Mouse (Mus musculus) MEL (cell line): ENCODE results near the gene Etfdh. TPM values are rescaled to one million over a fixed set of nuclear protein-coding genes. Genes with fewer than 3 reads are reported as not detected.

ENCODE experiments used
- DNase-seq: peaks from one replicate; pipeline ENCODE4 v3.0.0; 2011; ENCODE audit warnings: low read depth, low spot score
- H3K27ac ChIP-seq: 2 replicates; pipeline ENCODE4 v1.5.1; 2012; ENCODE audit warnings: low read depth, mild to moderate bottlenecking, control low read depth, low read length, moderate library complexity; ENCODE audit not compliant: control insufficient read depth
- H3K27me3 ChIP-seq, 2 experiments: fragments of 150-350 bp in 1 of 2; sonication (generic) in 1 of 2; 2 replicates each; pipeline ENCODE4 v1.6.1; 2012; ENCODE audit warnings: low read length in 2 of 2, mild to moderate bottlenecking in 2 of 2, improper control_type of control experiment in 1 of 2, moderate library complexity in 1 of 2; ENCODE audit not compliant: insufficient read depth in 2 of 2, control insufficient read depth in 1 of 2
- H3K36me3 ChIP-seq, 2 experiments: 2 replicates each; pipeline ENCODE4 v1.6.1; 2012 to 2014; ENCODE audit warnings: low read length in 2 of 2, improper control_type of control experiment in 1 of 2, inconsistent platforms in 1 of 2, mild to moderate bottlenecking in 1 of 2; ENCODE audit not compliant: insufficient read depth in 2 of 2, control insufficient read depth in 1 of 2
- H3K4me1 ChIP-seq, 2 experiments: fragments of 150-350 bp in 1 of 2; sonication (generic) in 1 of 2; 2 replicates each; pipeline ENCODE4 v1.6.1; 2012; ENCODE audit warnings: low read length in 2 of 2, improper control_type of control experiment in 1 of 2, mild to moderate bottlenecking in 1 of 2; ENCODE audit not compliant: insufficient read depth in 2 of 2, control insufficient read depth in 1 of 2
- H3K4me3 ChIP-seq, 2 experiments: fragments of 150-350 bp in 1 of 2; sonication (generic) in 1 of 2; 2 replicates each; pipeline ENCODE4 v1.5.1; 2012; ENCODE audit warnings: low read depth in 2 of 2, low read length in 2 of 2, mild to moderate bottlenecking in 2 of 2, moderate library complexity in 2 of 2, control low read depth in 1 of 2, improper control_type of control experiment in 1 of 2; ENCODE audit not compliant: control insufficient read depth in 1 of 2, insufficient read depth in 1 of 2
- H3K79me2 ChIP-seq: 2 replicates; pipeline ENCODE4 v1.6.1; 2012; ENCODE audit warnings: mild to moderate bottlenecking, low read length, moderate library complexity; ENCODE audit not compliant: control insufficient read depth, poor library complexity, insufficient read depth
- H3K9ac ChIP-seq: 2 replicates; pipeline ENCODE4 v1.6.1; 2012; ENCODE audit warnings: low read depth, mild to moderate bottlenecking, control low read depth, low read length, moderate library complexity; ENCODE audit not compliant: control insufficient read depth, poor library complexity, severe bottlenecking
- H3K9me3 ChIP-seq: fragments of 150-350 bp; sonication (generic); replicated peaks from 2 replicates; pipeline ENCODE4 v1.6.1; 2012; ENCODE audit warnings: mild to moderate bottlenecking, low read length, improper control_type of control experiment, moderate library complexity; ENCODE audit not compliant: insufficient read depth
- CHD1 ChIP-seq: IDR thresholded peaks from 2 replicates; pipeline ENCODE4 v1.6.1; 2012; ENCODE audit warnings: low read depth, mild to moderate bottlenecking, inconsistent platforms, low read length, improper control_type of control experiment
- ELF1 ChIP-seq: IDR thresholded peaks from 2 replicates; pipeline ENCODE4 v1.6.1; 2014; ENCODE audit warnings: low read depth, mild to moderate bottlenecking, inconsistent platforms, low read length, improper control_type of control experiment, moderate library complexity
- HCFC1 ChIP-seq: IDR thresholded peaks from 2 replicates; pipeline ENCODE4 v1.6.1; 2012; ENCODE audit warnings: low read depth, mild to moderate bottlenecking, inconsistent platforms, low read length, improper control_type of control experiment, moderate library complexity
- MEF2A ChIP-seq: IDR thresholded peaks from 2 replicates; pipeline ENCODE4 v1.6.1; 2014; ENCODE audit warnings: low read depth, mild to moderate bottlenecking, inconsistent platforms, low read length, improper control_type of control experiment; ENCODE audit not compliant: poor library complexity, insufficient replicate concordance, severe bottlenecking; ENCODE audit errors: extremely low read depth
- MYC ChIP-seq: IDR thresholded peaks from 2 replicates; pipeline ENCODE4 v1.6.1; 2011; ENCODE audit warnings: low read depth, mild to moderate bottlenecking, low read length, improper control_type of control experiment, moderate library complexity
- NRF1 ChIP-seq: IDR thresholded peaks from 2 replicates; pipeline ENCODE4 v1.6.1; 2014; ENCODE audit warnings: low read depth, mild to moderate bottlenecking, inconsistent platforms, low read length, improper control_type of control experiment, moderate library complexity; ENCODE audit not compliant: poor library complexity, insufficient read depth, severe bottlenecking
- POLR2AphosphoS5 ChIP-seq: IDR thresholded peaks from 2 replicates; pipeline ENCODE4 v1.6.1; 2012; ENCODE audit warnings: low read depth, borderline replicate concordance, mild to moderate bottlenecking, inconsistent platforms, low read length, moderate library complexity, mixed read lengths
- SIN3A ChIP-seq: IDR thresholded peaks from 2 replicates; pipeline ENCODE4 v1.6.1; 2012; ENCODE audit warnings: low read length, improper control_type of control experiment, inconsistent platforms
- TAL1 ChIP-seq: IDR thresholded peaks from 2 replicates; pipeline ENCODE4 v1.6.1; 2012; ENCODE audit warnings: mild to moderate bottlenecking, inconsistent platforms, low read length, moderate library complexity, mixed read lengths
- TBP ChIP-seq: IDR thresholded peaks from 2 replicates; pipeline ENCODE4 v1.8.0; 2011; ENCODE audit warnings: low read depth, low read length, improper control_type of control experiment
- ZKSCAN1 ChIP-seq: IDR thresholded peaks from 2 replicates; pipeline ENCODE4 v1.6.1; 2012; ENCODE audit warnings: low read depth, mild to moderate bottlenecking, inconsistent platforms, low read length, improper control_type of control experiment, moderate library complexity
- polyA plus RNA-seq, 2 experiments: library from polyadenylated mRNA; stranded (reverse) in 1 of 2; unstranded in 1 of 2; fragments of >175 nt in 1 of 2; fragments of >200 nt in 1 of 2; gene quantifications; 2 replicates each; pipeline versions ENCODE4 v1.2.1 to v1.2.4; 2012; ENCODE audit warnings: low replicate concordance in 2 of 2, low read depth in 1 of 2; ENCODE audit not compliant: insufficient read length in 2 of 2, insufficient read depth in 1 of 2, missing spikeins in 1 of 2
- total RNA-seq: library from RNA; depleted of rRNA; stranded (reverse); fragments of 300-350 nt; gene quantifications from 2 replicates; pipeline ENCODE4 v1.2.3, GENCODE M21; 2012

The Etfdh gene
- total and polyA plus RNA-seq, 3 experiments: 37.6 to 47.7 TPM; not detected in 1

GRCm38 (mm10) chr3:79567703-79568362 lies 61.5 kb downstream of the Etfdh start, which contains the start of gene Fnip2 (continued):
- TF ChIP-seq MEF2A (no peak), TBP (no peak), POLR2AphosphoS5 (no peak)
- TF ChIP-seq, all 39 proteins: peak for 14

- peak; percentile 56 for DNase-seq
- Histone ChIP-seq H3K9ac (peak overlapping the region; percentile 90), H3K27ac (peak overlapping the region; percentile 29), H3K4me3 (peak overlapping the region; percentile 70 to 100), H3K4me1 (peaks cover 14 to 22% of the 10 kb centered on the region in 2 experiments), H3K36me3 (peaks cover 0 to 18% of the 10 kb centered on the region in 2 experiments; a peak in 2 of 4 replicates), H3K9me3 (no peaks in the 10 kb centered on the region)
- TF ChIP-seq CHD1 (no peak), POLR2AphosphoS5 (no peak), SIN3A (peak; percentile 25; the same call in 1 of the 2 replicates)
- TF ChIP-seq, all 39 proteins: peak for 1
- peaks cover 25% of the 10 kb centered on the region for H3K79me2 ChIP-seq
- H3K27me3 ChIP-seq: no peaks in the 10 kb centered on the region
Observed at GRCm38 (mm10) chr3:79566716-79567691, 62.3 kb downstream of the Etfdh start.

- H3K36me3 ChIP-seq: peaks cover 0 to 23% of the 10 kb centered on the region in 2 experiments; a peak in 2 of 4 replicates
- no peaks in the 10 kb centered on the region for H3K27me3 ChIP-seq
- H3K27ac ChIP-seq: no peak overlapping the region
- peaks cover 16 to 26% of the 10 kb centered on the region in 2 experiments for H3K4me1 ChIP-seq
- H3K4me3 ChIP-seq: no peak overlapping the region
- TF ChIP-seq ZKSCAN1: no peak
- no peak for TF ChIP-seq MEF2A
- TF ChIP-seq NRF1: no peak
- no peak for TF ChIP-seq MYC
- TF ChIP-seq ELF1: no peak
- TF ChIP-seq HCFC1: no peak
- no peak for TF ChIP-seq TAL1
- H3K79me2 ChIP-seq: peaks cover 28% of the 10 kb centered on the region
- DNase-seq: no peak
- H3K9ac ChIP-seq: no peak overlapping the region
- no peaks in the 10 kb centered on the region for H3K9me3 ChIP-seq
Observed at GRCm38 (mm10) chr3:79564875-79565606, 64.3 kb downstream of the Etfdh start.
